Mouse (Mus musculus): ENCODE results near the gene Gm11627.
"Not testable (repeated sequence)": the region's sequence is repeated elsewhere in the genome, so short reads cannot be mapped to it uniquely, and the experiment has no call there.

Gm11627 gene

DNA sequence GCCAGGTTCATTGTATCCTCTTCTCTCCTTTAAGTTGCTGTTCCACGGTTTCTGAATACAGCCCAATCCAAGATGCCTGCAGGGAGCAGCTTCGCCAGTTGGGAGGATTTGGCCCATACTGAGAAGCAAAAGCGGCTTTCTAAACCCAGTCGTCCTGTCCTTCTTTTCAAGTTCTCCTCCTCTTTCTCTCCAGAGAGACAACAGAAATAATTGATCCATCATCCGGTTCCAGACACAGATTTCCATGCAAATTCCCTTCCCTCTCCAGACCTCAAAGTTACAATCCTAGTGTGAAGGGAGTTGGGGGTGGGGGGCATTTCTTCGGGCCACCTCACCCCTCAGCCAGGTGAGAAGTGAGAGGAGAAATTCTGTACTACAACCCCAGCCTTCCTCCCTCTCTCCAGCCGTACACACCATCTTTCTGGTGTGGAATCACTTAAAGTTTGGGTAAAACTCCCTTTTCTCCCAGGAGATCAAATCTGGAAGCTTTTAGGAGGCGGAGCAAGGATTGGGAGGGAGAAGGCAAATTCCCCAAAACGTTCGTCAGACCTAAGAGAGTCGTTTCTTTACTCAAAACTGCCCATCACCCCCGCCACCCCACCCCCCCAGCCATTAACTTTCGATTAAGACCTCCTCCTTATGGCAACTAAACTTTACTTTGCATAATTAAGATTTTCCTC is 23.7 kb upstream of the Gm11627 start:
- DNase-seq (ENCODE audit: low spot score): no peak

DNA sequence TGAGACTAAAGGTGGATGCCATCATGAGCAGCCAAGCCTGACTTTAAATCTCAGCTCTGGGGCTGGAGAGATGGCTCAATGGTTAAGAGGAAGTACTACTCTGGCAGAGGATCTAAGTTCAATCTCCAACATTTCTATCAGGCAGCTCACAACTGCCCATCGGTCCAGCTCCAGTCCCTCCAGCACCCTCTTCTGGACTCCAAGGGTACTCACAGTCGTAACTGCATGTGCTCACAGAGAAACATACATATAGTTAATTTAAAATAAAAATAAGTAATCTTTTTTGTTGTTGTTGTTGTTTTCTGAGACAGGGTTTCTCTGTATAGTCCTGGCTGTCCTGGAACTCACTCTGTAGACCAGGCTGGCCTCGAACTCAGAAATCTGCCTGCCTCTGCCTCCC is 20.7 kb upstream of the Gm11627 start:
- DNase-seq (ENCODE audit: low spot score): no peak

DNA sequence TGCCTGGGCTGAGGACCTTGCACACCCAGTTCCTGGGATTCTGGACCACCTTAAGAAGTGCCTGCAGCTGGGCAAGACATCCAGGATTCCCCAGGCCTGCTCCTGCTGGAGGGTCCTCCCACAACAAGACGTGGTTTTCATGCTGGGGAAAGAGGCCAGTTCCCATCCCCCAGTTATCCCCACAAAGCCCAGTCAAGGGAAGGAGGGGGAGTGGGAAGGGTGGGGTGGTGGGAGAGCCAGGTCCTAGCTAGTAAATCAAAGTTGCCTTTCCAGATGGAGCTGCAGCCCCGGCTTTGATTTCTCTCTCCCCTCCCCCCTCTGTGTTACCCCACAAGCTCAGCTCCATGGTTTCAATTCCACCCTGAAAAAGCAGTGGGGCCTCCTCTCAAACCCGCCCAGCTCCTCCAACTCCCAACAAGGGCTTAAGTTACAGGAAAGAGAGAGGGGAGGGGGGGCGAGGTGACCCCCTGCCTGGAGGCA is 16.1 kb upstream of the Gm11627 start:
- no peak for DNase-seq (ENCODE audit: low spot score)

DNA sequence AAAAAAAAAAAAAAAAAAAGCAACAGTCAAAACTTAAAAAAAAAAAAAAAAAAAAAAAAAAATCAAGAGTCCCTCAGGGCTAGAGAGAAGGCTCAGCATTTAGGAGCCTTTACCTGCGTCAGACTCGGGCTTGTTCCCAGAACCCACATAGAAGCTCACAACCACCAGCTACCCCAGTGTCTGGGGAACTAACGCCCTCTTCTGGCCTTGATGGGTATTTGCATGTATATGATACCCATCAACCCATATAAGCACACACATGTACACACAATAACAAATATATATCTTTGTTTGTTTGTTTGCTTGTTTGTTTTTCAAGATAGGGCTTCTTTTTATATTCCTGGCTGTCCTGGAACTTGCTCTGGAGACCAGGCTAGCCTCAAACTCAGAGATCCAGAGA is 8.3 kb upstream of the Gm11627 start:
- no peak for DNase-seq (ENCODE audit: low spot score)

DNA sequence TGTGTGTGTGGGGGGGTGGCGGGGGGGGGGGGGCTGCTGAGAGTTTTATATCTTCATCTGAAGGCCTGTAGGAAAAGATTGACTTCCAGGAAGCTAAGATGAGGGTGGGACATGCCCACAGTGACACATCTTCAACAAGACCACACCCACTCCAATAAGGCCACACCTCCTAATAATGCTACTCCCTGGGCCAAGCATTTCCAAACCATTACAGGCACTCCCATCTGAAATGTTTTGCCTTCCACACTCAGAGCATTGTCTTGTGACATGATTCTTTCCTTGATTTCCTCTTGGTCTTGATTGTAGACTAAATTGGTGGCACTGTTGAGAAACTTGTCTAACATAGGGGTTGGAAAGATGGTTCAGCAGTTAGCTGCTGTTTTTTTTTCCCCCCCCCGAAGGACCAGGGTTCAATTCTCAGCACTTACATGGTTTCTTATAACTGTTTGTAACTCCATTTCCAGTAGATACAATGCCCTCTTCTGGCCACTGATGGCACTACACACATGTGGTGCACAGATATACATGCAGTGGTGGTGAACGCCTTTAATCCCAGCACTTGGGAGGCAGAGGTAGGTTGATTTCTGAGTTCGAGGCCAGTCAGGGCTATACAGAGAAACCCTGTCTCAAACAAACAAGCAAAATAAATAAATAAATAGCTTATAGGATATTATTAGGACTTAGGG is 7.3 kb upstream of the Gm11627 start:
- DNase-seq (ENCODE audit: low spot score): no peak

DNA sequence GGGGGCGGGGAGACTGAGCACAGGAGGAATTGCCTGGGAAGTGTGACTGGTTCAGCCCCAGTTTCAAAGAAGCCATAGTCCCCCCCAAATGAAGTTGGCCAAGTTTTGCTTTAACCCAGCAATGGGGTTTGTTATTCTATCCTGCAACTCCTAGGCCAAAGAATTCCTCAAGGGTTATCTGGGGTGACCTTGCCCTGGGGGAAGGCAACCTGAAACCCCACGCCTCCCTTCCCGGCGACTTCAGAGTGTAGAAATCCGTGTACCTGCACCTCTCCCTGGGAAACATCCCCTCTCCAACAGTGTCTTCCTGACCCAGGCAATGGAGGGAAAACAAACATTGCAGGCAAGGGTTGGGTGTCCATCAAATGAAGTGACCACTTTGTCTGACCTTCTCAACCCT is 3.5 kb upstream of the Gm11627 start:
- DNase-seq (ENCODE audit: low spot score): no peak

DNA sequence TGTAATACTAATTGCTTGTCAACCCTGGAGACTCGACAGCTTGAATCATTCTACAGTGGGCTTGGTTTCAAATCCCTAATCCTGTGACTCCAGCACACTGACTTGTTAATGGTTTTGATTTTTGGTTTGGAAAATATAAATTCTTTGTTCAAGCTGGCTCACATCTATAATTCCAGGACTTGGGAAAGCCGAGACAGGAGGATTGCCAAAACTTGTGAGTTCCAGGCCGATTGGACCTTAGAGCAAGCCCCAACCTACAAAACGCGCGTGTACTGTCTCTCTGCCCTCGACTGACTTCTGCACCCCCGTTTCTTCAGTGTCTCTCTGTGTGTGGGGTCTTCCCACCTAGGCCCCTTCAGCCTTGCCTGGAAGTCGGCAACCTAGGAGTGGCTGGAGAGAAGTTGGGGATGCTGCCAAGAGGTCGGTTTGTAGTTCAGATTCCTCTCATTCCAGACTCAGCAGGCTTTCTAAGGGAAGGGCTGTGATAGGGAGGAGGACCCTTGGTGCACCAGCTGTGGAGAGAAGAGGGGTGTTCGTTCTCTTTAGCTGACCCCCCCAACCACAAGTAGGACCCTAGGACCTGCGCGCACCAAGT is 2.9 kb upstream of the Gm11627 start:
- DNase-seq (ENCODE audit: low spot score): no peak

DNA sequence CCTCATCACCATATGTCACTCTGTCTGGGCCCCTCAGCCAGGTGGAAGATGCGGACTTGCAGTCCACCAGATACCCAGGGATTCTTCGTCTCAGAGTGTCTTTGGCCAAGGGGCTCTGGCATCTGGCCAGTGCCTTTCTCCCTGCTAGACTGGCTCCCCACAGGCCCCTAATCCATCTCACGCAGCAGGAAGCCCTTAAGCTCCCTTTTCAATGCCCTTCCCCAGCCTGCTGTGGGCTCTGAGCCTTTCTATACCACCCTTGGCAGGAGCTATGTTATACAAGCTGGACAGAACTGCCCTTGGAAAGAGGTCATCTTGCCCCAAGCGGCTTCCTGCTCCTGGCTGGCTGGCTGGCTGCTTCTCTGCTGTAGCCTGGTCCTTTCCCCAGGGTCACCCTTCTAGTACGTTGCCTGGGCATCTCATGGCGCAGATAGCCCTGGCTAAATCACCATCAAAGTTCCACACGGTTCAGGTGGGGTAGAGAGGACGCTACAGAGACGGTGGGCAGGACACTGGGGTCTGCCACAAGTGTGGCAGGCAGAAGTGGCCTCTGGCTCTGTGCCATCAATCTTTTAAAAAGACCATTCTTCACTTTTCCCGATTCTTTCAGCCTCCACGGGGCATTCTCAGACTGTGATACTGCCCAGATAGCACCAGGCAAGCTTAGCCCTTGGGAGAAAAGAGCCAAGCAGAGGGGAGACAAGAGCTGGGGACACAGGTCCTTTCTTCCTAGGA is 2.2 kb upstream of the Gm11627 start:
- no peak for DNase-seq (ENCODE audit: low spot score)

DNA sequence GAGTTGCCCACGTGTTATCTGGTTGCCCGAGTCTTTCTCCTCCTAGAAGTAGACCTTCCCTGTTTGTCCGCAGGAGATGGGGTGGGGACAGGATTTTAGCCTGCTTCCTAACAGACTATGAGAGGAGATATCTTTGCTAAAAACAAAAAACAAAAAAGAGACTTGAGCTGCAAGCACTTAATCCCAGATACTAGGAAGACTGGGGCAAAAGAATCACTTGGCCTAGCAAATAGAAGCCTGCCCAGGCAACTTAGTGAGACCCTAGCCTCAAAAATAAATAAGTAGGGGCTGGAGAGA is 721 bp upstream of the Gm11627 start:
- no peak for DNase-seq (ENCODE audit: low spot score)

DNA sequence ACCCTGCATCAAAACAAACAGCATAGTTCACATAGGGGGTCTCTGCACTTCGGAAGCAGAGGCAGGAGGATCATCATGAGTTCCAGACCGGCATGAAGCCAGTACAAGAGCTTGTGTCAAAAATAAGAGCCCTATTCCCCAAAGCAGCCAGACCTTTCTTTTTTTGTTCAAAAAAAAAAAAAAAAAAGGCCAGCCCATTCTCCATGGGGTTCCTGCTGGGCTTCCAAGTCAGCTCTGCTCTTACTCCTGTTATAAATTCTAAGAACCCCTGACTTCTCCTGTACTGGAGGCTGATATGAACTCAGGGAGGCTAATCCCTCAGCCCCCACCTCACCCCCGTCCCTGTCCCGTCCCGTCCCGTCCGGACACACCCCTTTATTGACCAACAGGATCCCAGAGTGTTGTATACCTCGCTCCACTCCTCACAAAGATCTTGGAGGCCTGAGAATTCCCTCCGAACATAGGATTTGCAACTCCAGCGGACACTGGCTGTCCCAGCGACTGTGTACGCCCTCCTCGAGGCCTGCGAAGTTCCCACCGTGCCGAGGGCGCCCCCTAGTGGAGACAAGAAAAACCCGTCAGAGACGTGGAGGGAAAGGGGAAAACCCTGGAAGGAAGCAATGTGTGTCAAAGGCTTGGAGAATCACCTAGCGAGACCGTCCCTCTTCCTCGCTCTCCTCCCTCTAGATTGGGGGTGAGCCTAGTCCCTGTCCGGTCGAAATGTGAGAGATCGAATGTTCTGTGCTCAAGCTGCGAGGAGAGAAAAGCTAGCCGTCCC is 731 bp downstream of the Gm11627 start:
- DNase-seq (ENCODE audit: low spot score): peak; percentile 32

DNA sequence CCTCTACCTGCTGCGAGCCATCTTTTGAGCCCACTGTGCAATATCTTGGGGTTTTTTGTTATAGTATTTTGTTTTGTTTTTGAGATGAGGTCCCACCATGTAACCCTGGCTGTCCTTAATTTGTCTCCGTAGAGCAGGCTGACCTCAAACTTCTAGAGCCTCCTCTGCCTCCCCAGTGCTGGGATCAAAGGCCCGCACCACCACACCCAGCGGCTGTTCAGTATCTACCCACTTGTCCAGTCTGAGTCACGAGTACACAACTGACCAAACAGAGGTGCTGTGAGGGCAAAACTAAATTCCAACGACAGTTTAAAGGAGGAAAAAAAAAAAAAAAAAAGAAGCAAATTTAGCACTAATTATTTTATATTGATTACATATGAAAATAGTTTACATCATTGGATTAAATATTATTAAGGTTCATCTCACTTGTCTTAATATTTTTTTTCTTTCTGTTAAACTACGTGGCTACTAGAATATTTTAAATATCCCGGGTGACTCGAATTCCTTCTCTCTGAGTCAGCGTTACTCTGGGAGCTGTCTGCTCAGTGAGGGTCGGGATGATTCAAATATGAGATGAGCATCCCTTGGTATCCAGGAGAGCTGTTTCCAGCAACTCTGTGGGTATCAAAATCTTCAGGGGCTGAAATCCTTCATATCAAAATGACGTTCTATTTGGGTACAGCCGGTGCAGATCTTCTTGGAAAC is 3.1 kb downstream of the Gm11627 start:
- no peak for DNase-seq (ENCODE audit: low spot score)

DNA sequence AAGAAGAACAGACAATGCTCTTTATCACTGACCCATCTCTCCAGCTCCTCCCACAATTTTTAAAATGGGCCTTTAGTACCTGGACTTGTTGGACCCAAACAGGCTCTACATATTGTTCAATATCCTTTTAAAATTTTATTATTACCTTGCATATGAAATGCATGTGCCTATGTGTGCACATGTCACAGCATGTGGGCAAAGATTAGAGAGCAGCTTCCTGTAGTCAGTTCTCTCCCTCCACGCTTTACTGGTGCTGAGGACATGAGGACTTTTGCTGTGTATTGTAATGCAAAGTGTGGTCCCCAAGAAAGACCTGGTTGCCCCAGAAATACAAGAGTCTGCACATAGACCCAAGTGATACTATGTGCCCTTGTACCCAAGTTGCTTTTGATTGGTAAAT is 4.2 kb downstream of the Gm11627 start:
- DNase-seq (ENCODE audit: low spot score): no peak

DNA sequence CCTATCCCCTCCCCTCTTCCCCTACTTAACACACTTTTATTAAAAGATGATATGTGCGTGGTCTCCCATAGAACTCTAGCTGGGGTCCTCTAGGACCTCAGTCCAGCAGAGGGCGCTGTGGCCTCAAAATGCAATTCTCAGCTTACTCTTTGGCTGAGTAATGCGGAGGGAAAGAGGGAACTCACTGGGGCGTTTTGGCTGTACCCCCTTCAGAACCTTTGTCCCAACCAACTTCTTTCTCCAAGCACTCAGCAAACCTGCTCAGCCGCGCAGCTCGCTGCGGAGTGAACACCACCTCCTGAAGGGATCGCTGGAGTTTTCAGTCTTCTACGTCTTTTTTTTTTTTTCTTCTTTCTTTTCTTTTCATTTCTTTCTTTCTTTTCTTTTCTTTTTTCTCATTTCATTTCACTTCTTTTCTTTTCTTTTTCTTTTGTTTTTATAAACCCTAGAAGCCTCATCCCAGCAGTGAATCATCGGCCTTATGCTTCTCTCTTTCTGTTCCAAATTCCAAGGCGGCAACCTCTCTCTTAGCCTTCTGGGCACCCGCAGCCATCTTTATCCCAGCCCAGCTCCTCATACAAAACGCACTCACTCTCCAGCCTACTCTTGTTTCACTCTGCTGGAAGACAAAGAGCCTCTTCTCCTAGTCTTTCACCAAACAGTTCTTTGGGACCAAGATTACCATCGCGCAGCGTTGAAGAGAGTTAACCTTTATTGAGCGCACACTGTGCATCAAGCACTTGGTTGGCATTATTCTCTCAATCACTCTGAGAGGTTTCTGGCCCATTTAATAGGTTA is 6.2 kb downstream of the Gm11627 start:
- DNase-seq (ENCODE audit: low spot score): peak; percentile 85

DNA sequence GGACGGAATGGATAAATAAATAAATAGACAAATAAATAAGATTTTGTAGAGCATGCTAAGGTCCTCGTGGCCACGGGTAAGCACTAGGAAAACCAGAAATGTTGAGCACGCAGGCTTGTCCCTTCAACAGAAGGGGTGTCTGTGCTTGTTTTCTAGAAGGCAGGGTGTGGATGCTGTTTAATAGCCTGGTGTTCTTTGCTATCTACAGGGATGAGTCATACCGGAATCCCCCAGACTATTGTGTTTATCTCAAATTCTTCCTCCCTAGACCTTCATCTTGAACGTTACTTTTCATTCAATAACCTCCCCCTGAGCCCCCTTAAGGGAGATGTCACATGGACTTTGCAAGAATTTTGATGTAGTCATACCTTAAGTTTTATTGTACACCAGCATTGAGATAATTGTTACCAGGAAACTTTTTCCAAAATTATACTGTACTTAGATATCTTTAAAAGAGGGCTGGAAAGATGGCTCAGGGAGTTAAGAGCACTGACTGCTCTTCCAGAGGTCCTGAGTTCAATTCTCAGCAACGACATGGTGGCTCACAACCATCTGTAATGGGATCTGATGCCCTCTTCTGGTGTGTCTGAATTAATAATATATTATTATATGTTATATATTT is 10.4 kb downstream of the Gm11627 start:
- DNase-seq (ENCODE audit: low spot score): no peak

DNA sequence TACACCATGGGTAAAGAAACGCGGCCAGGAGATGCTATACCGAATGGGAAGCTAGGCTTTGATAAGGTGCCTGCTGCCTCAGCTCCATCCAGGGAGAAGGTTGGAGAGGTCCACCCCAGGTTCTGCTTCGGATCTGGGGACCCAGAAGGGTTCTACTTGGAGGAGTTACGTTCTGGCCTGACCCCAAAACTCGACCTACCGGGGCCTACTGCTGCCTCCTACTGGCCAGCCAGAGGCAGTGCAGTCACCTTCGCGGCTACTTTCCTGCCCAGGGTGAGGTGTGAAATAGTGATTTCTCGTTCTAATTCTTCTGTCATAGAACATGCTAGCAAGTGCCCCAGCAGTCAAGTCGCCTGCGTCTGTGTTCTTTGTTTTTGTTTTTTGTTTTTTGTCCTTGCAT is 11.1 kb downstream of the Gm11627 start:
- DNase-seq (ENCODE audit: low spot score): no peak

DNA sequence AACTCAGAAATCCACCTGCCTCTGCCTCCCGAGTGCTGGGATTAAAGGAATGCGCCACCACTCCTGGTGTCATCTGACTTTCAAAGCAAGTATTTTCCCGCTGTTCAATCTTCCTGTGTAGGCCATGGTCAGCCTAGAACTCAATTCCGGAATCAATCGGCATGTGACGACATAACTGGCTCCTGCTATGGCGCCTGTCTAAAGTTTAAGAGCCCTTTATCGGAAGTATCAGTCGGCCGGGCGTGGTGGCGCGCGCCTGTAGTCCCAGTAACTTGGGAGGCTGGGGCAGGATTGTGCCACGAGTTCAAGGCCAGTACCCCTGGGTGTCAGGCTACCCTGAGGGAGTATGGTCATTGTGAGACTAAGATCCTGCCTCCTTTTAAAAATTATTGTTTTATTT is 11.5 kb downstream of the Gm11627 start:
- no peak for DNase-seq (ENCODE audit: low spot score)

DNA sequence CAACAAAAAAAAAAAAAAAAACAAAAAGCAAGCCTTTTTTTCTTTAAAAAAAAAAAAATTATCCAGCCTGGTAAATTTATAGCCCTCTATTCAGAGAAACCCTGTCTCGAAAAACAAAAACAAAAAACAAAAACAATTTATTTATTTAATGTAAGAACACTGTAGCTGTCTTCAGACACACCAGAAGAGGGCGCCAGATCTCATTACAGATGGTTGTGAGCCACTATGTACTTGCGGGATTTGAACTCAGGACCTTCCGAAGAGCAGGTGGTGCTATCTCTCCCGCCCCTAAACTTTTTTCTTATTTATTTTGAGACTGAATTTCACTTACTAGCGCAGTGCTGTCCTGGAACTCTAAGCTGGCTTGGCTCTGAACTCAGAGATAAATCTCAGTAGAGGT is 12.1 kb downstream of the Gm11627 start:
- no peak for DNase-seq (ENCODE audit: low spot score)

DNA sequence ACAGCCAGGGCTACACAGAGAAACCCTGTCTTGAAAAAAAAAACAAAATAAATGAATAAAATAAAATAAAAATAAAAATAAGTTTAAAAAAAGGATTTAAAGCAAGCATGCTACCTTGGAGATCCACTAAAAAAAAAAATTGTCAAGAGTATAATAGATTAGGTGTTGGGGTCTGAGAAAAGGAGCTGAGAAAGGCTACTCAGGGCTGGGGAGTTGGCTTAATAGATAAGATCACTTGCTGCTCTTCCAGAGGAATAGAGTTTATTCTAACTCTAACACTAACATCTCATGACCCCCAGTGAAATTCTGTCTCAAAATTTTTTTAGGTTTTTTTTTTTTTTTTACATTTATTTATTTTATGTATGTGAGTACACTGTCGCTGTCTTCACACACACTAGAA is 13.0 kb downstream of the Gm11627 start:
- no peak for DNase-seq (ENCODE audit: low spot score)

DNA sequence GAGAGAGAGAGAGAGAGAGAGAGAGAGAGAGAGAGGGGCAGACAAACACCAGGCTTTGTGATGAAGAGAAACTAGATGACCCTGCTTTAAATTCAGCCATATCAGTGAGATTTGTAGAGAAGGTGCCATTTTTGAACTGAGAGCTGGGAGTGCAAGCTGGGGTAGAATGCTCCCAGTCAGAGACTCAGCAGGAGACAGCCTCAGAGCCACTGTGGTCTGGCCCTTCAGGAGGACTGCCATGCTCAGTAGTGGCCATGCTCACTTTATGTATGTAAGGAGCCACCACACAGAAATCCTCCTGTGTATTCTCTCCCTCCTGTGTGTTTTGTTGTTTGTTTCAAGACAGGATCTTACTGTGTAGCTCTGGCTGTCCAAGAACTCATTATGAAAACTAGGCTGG is 13.5 kb downstream of the Gm11627 start:
- DNase-seq (ENCODE audit: low spot score): no peak

DNA sequence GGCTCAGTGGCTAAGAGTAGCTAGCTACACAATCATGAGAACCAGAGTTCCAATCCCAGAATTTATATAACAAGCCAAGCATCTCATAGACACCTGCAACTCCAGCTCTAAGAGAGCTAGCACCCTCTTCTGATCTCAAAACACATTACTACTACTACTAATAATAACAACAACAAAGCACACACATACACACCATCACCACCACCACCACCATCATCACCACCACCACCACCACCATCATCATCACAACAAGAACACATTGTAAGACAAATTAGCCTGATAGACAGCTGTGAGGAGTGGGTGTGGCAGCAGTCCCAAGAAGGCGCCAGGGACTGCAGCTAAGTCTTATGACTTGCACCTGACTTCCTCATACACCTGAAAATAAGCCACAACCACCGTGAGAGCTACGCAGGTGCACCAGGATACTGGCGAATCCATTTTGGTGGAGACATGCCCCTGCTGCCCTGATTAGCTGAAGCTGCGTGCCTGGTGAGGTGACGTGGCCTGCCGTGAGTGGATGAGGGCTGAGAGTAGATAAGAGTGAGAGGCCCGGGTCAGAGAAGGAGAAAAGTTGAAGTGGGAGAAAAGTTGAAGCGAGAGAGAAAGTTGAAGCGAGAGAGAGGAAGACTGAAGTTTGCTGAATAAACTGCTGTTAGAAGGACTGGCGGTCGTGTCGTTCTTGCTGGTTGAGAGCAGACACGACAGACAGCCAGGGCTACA is 14.1 kb downstream of the Gm11627 start:
- DNase-seq (ENCODE audit: low spot score): not testable (repeated sequence)
